Mouse (Mus musculus) liver, embryonic 14.5 days (tissue): ENCODE measurements around the gene AC129217.1. TPM values are rescaled to one million over a fixed set of nuclear protein-coding genes. Genes with fewer than 3 reads are reported as not detected.

Experiments used
- ATAC-seq: fragments of 200-750 bp; cut with Nextera tagmentation; 2 replicates; pipeline ENCODE4 v1.8.0; 2017; ENCODE audit warnings: moderate number of reproducible peaks, mild to moderate bottlenecking, moderate library complexity; ENCODE audit not compliant: insufficient read depth
- DNase-seq, 3 experiments: peaks; one replicate each; pipeline ENCODE4 v3.0.0-alpha.2; 2012 to 2013; ENCODE audit warnings: low read depth in 3 of 3, low spot score in 3 of 3
- H3K27ac ChIP-seq: fragments of 300-500 bp; sonication (generic); 2 replicates; pipeline ENCODE4 v1.5.1; 2014; ENCODE audit warnings: moderate library complexity, mild to moderate bottlenecking, control low read depth, inconsistent platforms
- H3K27me3 ChIP-seq: fragments of 300-500 bp; sonication (generic); 2 replicates; pipeline ENCODE4 v1.6.1; 2014; ENCODE audit warnings: mild to moderate bottlenecking, low read length, moderate library complexity; ENCODE audit not compliant: control insufficient read depth, insufficient read depth
- H3K36me3 ChIP-seq: fragments of 300-500 bp; sonication (generic); replicated peaks from 2 replicates; pipeline ENCODE4 v1.6.1; 2014; ENCODE audit warnings: low read depth; ENCODE audit not compliant: control insufficient read depth, insufficient read depth
- H3K4me1 ChIP-seq, 2 experiments: fragments of 200-500 bp in 1 of 2; fragments of 300-500 bp in 1 of 2; sonication (generic) in 1 of 2; replicated peaks; 2 replicates each; pipeline ENCODE4 v1.6.1; 2012 to 2014; ENCODE audit warnings: antibody characterized with exemption in 1 of 2, inconsistent platforms in 1 of 2, low read length in 1 of 2; ENCODE audit not compliant: control insufficient read depth in 2 of 2, insufficient read depth in 2 of 2
- H3K4me2 ChIP-seq: fragments of 300-500 bp; sonication (generic); 2 replicates; pipeline ENCODE4 v1.6.1; 2014; ENCODE audit warnings: low read depth, mild to moderate bottlenecking, control low read depth, moderate library complexity
- H3K4me3 ChIP-seq, 2 experiments: fragments of 200-500 bp in 1 of 2; fragments of 300-500 bp in 1 of 2; sonication (generic) in 1 of 2; 2 replicates each; pipeline ENCODE4 v1.5.1; 2012 to 2014; ENCODE audit warnings: low read depth in 2 of 2, low read length in 2 of 2, mild to moderate bottlenecking in 2 of 2, control low read depth in 1 of 2, inconsistent platforms in 1 of 2, moderate library complexity in 1 of 2; ENCODE audit not compliant: insufficient read depth in 1 of 2
- H3K9ac ChIP-seq: fragments of 300-500 bp; sonication (generic); replicated peaks from 2 replicates; pipeline ENCODE4 v1.6.1; 2014; ENCODE audit warnings: mild to moderate bottlenecking, control low read depth, moderate library complexity
- H3K9me3 ChIP-seq: fragments of 300-500 bp; sonication (generic); 2 replicates; pipeline ENCODE4 v1.6.1; 2016; ENCODE audit warnings: low read length, mixed read lengths; ENCODE audit not compliant: control insufficient read depth
- CTCF ChIP-seq: IDR thresholded peaks from 2 replicates; pipeline ENCODE4 v1.5.1; 2016; ENCODE audit warnings: antibody characterized with exemption, low read depth, control low read depth
- EP300 ChIP-seq: IDR thresholded peaks from 2 replicates; pipeline ENCODE4 v1.6.1; 2016; ENCODE audit warnings: antibody characterized with exemption, low read depth
- WGBS: fragments of 180-500 bp; shearing (Covaris S2); extraction: QIAGEN DNeasy Blood & Tissue Kit; methylation state at CpG from one replicate; pipeline ENCODE4 v1.1.7; 2014; ENCODE audit not compliant: insufficient replicate concordance; 5-methylcytosine and 5-hydroxymethylcytosine counted together
- polyA plus RNA-seq, 2 experiments: library from polyadenylated mRNA; depleted of rRNA in 1 of 2; stranded (reverse) in 1 of 2; unstranded in 1 of 2; fragments of >200 nt; fragmentation: Nextera tagmentation in 1 of 2; extraction: Ambion mirVana in 1 of 2; gene quantifications; 2 replicates each; pipeline versions ENCODE4 v1.2.1 to v1.2.3; 2012 to 2014

The AC129217.1 gene
- polyA plus RNA-seq, 2 experiments, result 1.3 TPM; not detected in 1

- under 1% methylated on average over 33 of the region's 33 CpGs for WGBS
- ATAC-seq, result peak; percentile 79
- peak; percentile 97 to 98 (median 97) for DNase-seq
- peak within 1 kb of the TSS; percentile 90 to 96 for H3K4me3 ChIP-seq
- peak within 1 kb of the TSS; percentile 86 for H3K27ac ChIP-seq
- peak within 1 kb of the TSS; percentile 98 for H3K9ac ChIP-seq
- H3K9me3 ChIP-seq, result no peaks in the 10 kb centered on the region
- peak within 1 kb of the TSS; percentile 91 for H3K4me2 ChIP-seq
- TF ChIP-seq CTCF (peak; percentile 1; the same call in 1 of the 2 replicates), EP300 (no peak)
- H3K36me3 ChIP-seq, result peaks cover 44% of the 10 kb centered on the region
- H3K27me3 ChIP-seq, result no peaks in the 10 kb centered on the region
- peaks cover 9 to 25% of the 10 kb centered on the region in 2 experiments for H3K4me1 ChIP-seq
Measured at GRCm38 (mm10) chr19:8818801-8819595, 10.6 kb upstream of the AC129217.1 start, which contains the start of gene Ttc9c. Ttc9c (minus strand) TSS chr19:8819333.

- H3K27ac ChIP-seq, result peak within 1 kb of the TSS; percentile 86
- peaks cover 9 to 25% of the 10 kb centered on the region in 2 experiments for H3K4me1 ChIP-seq
- H3K4me3 ChIP-seq, result peak within 1 kb of the TSS; percentile 90 to 96
- DNase-seq, result peak; percentile 95 to 97 (median 96)
- H3K36me3 ChIP-seq, result peaks cover 48% of the 10 kb centered on the region
- peak; percentile 91 for ATAC-seq
- WGBS, result under 1% methylated on average over 82 of the region's 83 CpGs
- peak within 1 kb of the TSS; percentile 91 for H3K4me2 ChIP-seq
- peak within 1 kb of the TSS; percentile 98 for H3K9ac ChIP-seq
- no peaks in the 10 kb centered on the region for H3K27me3 ChIP-seq
- TF ChIP-seq CTCF, result peak; percentile 24; the same call in 1 of the 2 replicates
- no peak; the same call in 1 of the 2 replicates for TF ChIP-seq EP300
- H3K9me3 ChIP-seq, result no peaks in the 10 kb centered on the region
Measured at GRCm38 (mm10) chr19:8819596-8820423, 9.8 kb upstream of the AC129217.1 start, which contains the start of gene Hnrnpul2. Hnrnpul2 (plus strand) TSS chr19:8820010.

GRCm38 (mm10) chr19:8820424-8820956 lies 9.1 kb upstream of the AC129217.1 start:
- peaks cover 9 to 25% of the 10 kb centered on the region in 2 experiments for H3K4me1 ChIP-seq
- WGBS, result under 1% methylated on average over 48 of the region's 48 CpGs
- no peaks in the 10 kb centered on the region for H3K9me3 ChIP-seq
- no peaks in the 10 kb centered on the region for H3K27me3 ChIP-seq
- ATAC-seq (peak; percentile 66), DNase-seq (peak in 2 of 3 experiments; percentile 48 to 49)
- H3K9ac ChIP-seq, result peak overlapping the region; percentile 98
- peaks cover 50% of the 10 kb centered on the region for H3K36me3 ChIP-seq
- H3K4me2 ChIP-seq, result peak overlapping the region; percentile 91
- no peak for TF ChIP-seq EP300
- TF ChIP-seq CTCF, result no peak
- peak overlapping the region; percentile 86 for H3K27ac ChIP-seq
- peak overlapping the region; percentile 90 to 96 for H3K4me3 ChIP-seq

GRCm38 (mm10) chr19:8821146-8821545 lies 8.4 kb upstream of the AC129217.1 start:
- Histone ChIP-seq H3K27ac (peak overlapping the region; percentile 86), H3K27me3 (no peaks in the 10 kb centered on the region), H3K4me1 (peaks cover 9 to 25% of the 10 kb centered on the region in 2 experiments), H3K4me3 (peak overlapping the region; percentile 90 to 96), H3K36me3 (peaks cover 51% of the 10 kb centered on the region), H3K9me3 (no peaks in the 10 kb centered on the region), H3K9ac (peak overlapping the region; percentile 98), H3K4me2 (peak overlapping the region; percentile 91)
- ATAC-seq (no peak), DNase-seq (no peak)
- WGBS, result under 1% methylated on average over 7 of the region's 7 CpGs
- TF ChIP-seq EP300, result no peak
- no peak for TF ChIP-seq CTCF
